Mouse (Mus musculus): ENCODE measurements around the gene Klhdc2.

Gene Klhdc2

DNA sequence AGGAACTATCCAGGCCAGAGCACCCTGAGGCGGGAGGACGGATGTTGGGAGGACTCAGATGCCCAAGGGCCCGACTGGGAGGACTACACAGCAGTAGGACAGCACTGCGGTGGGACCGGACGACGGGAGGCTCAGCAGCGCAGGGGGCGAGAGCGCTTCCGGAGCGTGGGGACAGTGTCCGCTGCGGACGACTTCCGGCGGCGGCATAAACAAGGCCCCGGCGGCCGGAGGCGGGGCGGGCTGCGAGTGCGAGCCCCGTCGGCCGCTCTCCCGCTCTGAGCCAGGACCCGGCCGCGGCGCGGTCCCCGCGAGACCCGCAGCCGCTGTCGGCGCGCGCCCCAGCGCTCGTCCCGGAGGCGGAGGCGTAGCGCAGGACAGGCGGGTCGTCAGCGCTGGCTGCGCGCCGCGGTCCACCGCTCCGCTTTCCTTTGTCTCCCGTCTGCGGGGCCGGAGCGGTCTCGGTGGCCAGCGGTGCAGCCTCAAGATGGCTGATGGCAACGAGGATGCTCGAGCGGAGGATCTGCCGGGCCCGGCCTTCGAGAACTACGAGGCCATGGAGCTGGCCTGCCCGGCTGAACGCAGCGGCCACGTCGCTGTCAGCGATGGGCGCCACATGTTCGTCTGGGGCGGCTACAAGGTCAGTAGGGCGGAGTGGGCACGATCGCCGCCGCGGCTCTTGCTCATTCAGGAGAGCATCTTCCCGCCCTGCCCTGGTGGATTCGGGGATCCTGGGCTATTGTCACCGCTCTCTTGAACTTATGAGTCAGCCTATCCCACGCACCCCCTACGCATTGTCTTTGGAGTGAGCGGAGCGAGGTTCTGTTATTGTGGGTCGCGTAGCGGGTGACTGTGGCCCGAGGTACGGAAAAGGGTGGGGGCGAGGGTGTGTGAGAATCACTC, at the start of gene Klhdc2:
TSS of gene Klhdc2 (plus strand) at position 171 of the 900 bp plus-strand sequence.
- peak; percentile 71 for DNase-seq

DNA sequence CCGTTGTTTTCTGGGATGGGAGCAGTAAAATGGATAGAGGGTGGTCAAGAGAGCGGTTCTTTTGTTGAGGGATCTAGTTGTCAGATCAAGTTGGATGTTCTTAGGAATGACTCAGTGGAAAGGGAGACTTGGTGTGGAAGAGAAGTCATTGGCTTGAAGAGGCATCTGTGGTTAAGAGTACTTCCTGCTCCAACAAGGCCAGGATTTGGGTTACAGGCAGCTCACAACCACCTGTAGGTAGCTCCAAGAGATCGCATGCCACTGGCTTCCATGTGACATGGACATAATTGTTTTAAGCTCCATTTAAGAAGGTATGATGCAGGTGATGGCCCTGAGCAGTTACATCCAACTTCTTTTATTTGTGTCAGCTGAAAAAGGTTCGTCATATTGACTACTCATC, 46.7 kb upstream of the Klhdc2 start:
- no peak for DNase-seq

- DNase-seq = no peak
These were observed 45.7 kb upstream of the Klhdc2 start for GRCm38 (mm10) chr12:69250756-69251155.

DNA sequence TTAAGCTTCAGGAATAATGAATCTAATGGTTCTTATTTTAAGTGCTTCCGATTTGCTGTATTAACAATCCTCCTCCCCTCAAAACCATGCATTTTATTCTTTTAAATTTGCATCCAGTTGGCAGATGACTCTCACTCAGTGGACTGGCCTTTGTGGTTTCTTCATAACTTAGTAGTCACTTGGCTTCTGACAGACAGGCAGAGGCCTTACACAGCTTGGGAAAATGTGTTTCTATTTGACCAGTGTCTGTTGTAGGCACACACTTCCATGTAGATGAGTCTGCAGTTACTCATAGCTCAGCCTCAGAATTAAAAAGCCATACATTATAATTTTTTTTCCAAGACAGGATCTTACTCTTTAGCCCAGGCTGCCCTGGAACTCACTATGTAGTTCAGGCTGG, 42.7 kb upstream of the Klhdc2 start:
- DNase-seq = no peak

DNA sequence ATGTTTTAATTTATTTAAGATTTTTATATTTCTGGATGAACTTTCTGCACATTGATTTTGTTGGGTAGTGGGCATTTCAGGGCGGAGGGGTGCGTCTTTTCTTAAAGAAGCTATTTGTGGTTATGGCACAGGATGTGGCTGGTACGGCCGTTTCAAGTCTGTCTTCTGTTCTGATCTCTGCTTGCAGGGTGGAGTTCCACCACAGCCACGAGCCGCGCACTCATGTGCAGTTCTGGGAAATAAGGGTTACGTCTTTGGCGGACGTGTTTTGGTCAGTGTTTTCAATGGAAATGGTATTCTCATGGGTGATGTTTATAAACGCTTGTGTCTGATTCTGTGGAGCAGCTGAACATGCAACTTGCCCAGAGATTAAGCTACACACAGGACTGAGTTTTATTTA, 38.6 kb upstream of the Klhdc2 start:
- DNase-seq = peak; percentile 69

DNA sequence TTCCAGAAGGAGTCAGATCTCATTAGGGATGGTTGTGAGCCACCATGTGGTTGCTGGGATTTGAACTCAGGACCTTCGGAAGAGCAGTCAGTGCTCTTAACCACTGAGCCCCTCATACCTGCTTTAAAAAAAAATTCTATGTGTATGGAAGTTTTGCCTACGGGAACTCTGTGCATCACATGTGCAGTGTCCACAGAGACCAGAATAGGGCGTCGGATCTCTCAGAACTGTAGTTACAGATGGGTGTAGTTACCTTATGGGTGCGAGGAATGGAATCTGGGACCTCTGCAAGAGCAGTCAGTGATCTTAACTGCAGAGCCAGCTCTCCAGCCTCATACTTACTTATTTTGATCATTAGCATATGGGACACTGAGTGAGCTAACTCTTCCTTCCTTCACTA, 34.2 kb upstream of the Klhdc2 start:
- DNase-seq = no peak

- DNase-seq = no peak
These were observed 31.4 kb upstream of the Klhdc2 start for GRCm38 (mm10) chr12:69265031-69265430.

GRCm38 (mm10) chr12:69267956-69268632, 28.4 kb upstream of the Klhdc2 start:
- DNase-seq = no peak

DNA sequence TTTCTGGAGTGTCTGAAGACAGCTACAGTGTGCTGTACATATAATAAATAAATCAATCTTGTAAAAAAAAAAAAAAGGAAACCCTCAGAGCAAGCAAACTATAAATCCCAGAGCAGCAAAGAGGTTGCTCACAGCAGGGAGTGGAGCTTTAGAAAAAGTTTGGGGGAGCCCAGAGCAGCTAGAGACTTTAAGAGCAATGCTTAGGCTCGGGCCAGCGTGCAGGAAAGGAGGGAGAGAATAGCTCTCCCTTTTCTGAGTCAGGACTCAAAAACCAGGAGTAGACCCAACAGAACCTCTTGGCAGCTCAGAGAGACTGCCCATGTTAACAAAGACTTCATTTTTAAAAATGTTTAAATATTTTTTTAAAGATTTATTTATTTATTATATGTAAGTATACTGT, 27.5 kb upstream of the Klhdc2 start:
- no peak for DNase-seq

GRCm38 (mm10) chr12:69279931-69280469, 16.5 kb upstream of the Klhdc2 start:
- no peak for DNase-seq

DNA sequence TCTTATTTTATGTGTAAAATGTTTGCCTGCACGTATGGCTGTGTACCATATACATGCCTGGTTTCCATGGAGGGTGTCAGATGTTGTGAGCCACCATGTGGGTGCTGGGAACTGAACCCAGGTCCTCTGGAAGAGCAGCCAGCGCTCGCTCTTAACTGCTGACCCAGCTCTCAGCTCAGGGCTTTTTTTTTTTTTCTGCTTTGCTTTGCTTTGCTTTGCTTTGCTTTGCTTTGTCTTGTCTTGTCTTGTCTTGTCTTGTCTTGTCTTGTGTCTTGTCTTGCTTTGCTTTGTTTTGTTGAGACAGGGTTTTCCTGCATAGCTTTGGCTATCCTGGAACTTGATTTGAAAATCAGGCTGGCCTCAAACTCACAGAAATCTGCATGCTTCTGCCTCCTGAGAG, 15.6 kb upstream of the Klhdc2 start:
- DNase-seq = no peak

GRCm38 (mm10) chr12:69283146-69283545, 13.3 kb upstream of the Klhdc2 start:
- no peak for DNase-seq

GRCm38 (mm10) chr12:69287535-69287934, 8.9 kb upstream of the Klhdc2 start:
- DNase-seq = no peak

GRCm38 (mm10) chr12:69288699-69289098, 7.8 kb upstream of the Klhdc2 start:
- DNase-seq = no peak

DNA sequence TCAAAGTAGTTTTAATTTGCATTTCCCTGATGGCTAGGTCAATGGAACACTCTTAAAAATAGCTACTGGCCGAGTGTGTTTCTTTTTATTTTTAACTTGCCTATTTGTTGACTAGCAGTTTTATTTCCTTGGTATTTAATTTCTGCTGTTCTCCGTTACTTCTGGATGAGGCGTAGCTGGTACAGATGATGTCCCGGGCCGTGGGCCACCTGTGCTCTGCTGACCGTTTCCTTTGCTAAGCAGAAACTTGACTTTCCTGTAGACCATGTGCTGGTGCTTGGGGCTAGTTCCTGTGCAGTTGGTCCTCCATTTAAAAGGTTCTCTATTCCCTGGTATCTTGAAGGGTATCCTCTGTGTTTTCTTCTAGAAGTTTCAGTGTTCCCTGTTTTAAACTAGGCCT, 4.1 kb upstream of the Klhdc2 start:
- DNase-seq = no peak

DNA sequence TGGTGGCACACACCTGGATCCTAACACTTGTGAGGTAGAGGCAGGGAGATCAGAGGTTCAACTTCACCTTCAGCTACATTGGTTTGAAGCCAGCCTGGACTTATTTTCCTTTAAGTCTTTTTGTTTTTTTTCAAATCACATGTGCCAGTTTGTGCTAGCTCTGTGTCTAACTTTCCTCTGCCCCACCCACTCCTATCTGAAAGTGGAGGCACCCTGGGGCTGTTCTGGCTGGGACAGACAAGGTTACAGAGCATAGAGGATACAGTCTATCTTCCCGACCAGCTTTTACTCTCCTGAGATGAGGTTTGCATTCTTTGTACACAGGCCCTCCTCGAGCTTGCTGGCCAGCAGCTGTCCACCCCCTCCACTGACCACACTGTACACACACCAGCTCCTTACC, 2.7 kb upstream of the Klhdc2 start:
- no peak for DNase-seq

GRCm38 (mm10) chr12:69294936-69295335, 1.5 kb upstream of the Klhdc2 start:
- DNase-seq = no peak

DNA sequence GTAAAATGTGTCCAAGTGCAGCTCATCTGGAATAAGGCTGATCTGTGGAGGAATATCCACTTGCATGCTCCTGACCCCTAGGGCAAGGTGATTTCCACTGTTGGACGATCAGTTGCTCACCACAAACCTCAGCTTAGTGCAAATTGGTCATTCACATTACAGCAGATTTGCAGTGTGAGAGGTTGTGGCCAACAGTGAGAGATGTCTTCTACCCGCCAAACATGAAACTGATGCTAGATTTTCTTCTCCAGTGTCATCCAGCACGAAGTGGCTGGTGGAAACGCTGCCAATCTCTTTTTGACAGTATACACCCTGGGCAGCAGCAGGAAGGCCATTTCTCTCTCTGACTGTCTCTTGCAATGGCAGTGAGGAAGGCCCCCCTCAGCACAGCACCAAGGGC, 830 bp upstream of the Klhdc2 start:
- peak; percentile 15 for DNase-seq

DNA sequence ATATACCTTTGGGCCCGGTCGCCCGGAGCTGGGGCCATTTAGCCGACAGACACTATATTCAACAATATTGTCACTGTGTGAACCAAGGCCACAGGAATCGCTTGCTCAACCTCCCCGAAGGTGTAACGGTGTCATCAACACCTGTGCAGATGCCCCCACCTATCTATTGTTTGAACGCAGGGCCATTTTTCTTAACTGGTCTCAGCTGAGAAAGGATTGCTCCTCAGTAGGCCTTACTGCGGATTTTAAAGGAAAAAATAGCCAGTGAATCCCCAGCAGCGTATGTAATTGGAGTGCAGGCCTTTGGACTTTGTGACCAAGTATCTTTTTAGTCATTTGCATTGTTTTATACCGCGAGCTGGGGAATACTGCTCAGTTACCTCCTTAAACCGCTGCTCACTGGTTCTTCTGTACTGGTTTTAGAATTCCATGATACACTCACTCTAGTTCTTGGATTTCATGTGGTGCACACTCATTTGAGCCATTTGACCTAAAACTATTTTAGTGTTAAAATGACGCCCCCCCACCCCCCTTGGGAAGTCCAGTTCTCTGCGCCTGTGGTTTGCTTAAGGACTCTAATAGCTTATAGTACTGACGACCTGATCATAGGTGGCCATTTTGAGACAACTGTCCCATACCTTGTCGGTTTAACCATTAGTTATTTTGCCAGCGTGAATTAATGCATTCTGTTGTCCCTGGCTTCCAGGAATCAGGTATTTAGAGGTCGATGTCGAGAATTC, 1.1 kb downstream of the Klhdc2 start:
- DNase-seq = no peak

GRCm38 (mm10) chr12:69298281-69298680, 1.8 kb downstream of the Klhdc2 start:
- DNase-seq = no peak

- DNase-seq = no peak
These were observed 2.8 kb downstream of the Klhdc2 start for GRCm38 (mm10) chr12:69299231-69299630.

GRCm38 (mm10) chr12:69299831-69300230, 3.4 kb downstream of the Klhdc2 start:
- no peak for DNase-seq

DNA sequence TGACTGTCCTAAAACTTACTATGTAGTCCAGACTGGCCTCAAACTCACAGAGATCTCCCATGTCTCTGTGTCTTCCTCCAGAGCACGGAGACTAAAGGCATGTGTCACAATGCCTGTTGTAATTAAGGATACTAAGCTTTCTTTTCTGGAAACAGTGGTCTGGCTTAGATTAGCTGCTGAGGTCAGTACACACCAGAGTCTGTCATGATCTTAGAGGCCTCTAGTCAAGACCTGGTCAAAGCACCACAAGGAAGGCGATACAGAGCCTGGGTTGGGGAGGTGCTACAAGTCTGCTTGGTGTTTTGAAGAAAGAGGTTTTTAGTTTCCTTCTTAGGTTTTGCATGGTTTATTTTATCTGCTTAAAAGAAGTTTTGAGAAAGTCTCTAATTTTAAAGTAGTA, 3.9 kb downstream of the Klhdc2 start:
- no peak for DNase-seq

Data from thymus, postnatal 4 days (tissue).